Mouse (Mus musculus) CH12.LX (cell line): Measurements from ENCODE around the gene Tnfsf9. TPM values are rescaled to one million over a fixed set of nuclear protein-coding genes. Genes with fewer than 3 reads are reported as not detected.

ENCODE experiments used
- DNase-seq: peaks from one replicate; pipeline ENCODE4 v3.0.0-alpha.2; 2013; ENCODE audit errors: extremely low read depth
- H3K27ac ChIP-seq: 2 replicates; pipeline ENCODE4 v1.5.1; 2012; ENCODE audit warnings: low read depth, mild to moderate bottlenecking, control low read depth, moderate library complexity; ENCODE audit not compliant: insufficient read depth
- H3K27me3 ChIP-seq: replicated peaks from 2 replicates; pipeline ENCODE3; 2012; ENCODE audit warnings: inconsistent platforms
- H3K36me3 ChIP-seq, 2 experiments: replicated peaks in 1 of 2; 2 replicates each; pipeline versions ENCODE3 to v1.6.1; 2012; ENCODE audit warnings: inconsistent platforms in 1 of 2, low read length in 1 of 2, mild to moderate bottlenecking in 1 of 2, mixed read lengths in 1 of 2, moderate library complexity in 1 of 2; ENCODE audit not compliant: control insufficient read depth in 1 of 2, insufficient read depth in 1 of 2
- H3K4me1 ChIP-seq, 2 experiments: 2 replicates each; pipeline ENCODE4 v1.6.1; 2012; ENCODE audit warnings: inconsistent platforms in 1 of 2, moderate library complexity in 1 of 2; ENCODE audit not compliant: insufficient read depth in 2 of 2, control insufficient read depth in 1 of 2
- H3K4me2 ChIP-seq: 2 replicates; pipeline ENCODE4 v1.6.1; 2012; ENCODE audit warnings: low read depth, mild to moderate bottlenecking, control low read depth; ENCODE audit not compliant: poor library complexity, insufficient read depth, severe bottlenecking
- H3K4me3 ChIP-seq, 3 experiments: fragments of 150-350 bp in 1 of 3; sonication (generic) in 1 of 3; replicated peaks in 1 of 3; 2 replicates each; pipeline versions ENCODE3 to v1.5.1; 2011 to 2012; ENCODE audit warnings: low read depth in 2 of 3, low read length in 2 of 3, mild to moderate bottlenecking in 2 of 3, moderate library complexity in 2 of 3, control low read depth in 1 of 3, improper control_type of control experiment in 1 of 3, inconsistent platforms in 1 of 3, mixed read lengths in 1 of 3; ENCODE audit not compliant: poor library complexity in 1 of 3
- H3K79me2 ChIP-seq: replicated peaks from 2 replicates; pipeline ENCODE4 v1.6.1; 2012; ENCODE audit warnings: mild to moderate bottlenecking, moderate library complexity; ENCODE audit not compliant: control insufficient read depth, poor library complexity, insufficient read depth, severe bottlenecking; ENCODE audit errors: extremely low read depth
- H3K9ac ChIP-seq: 2 replicates; pipeline ENCODE4 v1.6.1; 2012; ENCODE audit warnings: low read depth, mild to moderate bottlenecking, control low read depth, moderate library complexity; ENCODE audit not compliant: insufficient read depth
- H3K9me3 ChIP-seq: replicated peaks from 2 replicates; pipeline ENCODE3; 2012; ENCODE audit warnings: low read length, inconsistent platforms, mixed read lengths
- BHLHE40 ChIP-seq: IDR thresholded peaks from 2 replicates; pipeline ENCODE4 v1.6.1; 2011; ENCODE audit warnings: mild to moderate bottlenecking, low read depth, low read length, improper control_type of control experiment
- CHD1 ChIP-seq: IDR thresholded peaks from 2 replicates; pipeline ENCODE4 v1.6.1; 2012; ENCODE audit warnings: low read depth, low read length, improper control_type of control experiment, inconsistent platforms
- CHD2 ChIP-seq: IDR thresholded peaks from 2 replicates; pipeline ENCODE4 v1.6.1; 2011; ENCODE audit warnings: low read length, improper control_type of control experiment
- CTCF ChIP-seq, 2 experiments: IDR thresholded peaks in 1 of 2; conservative IDR thresholded peaks in 1 of 2; 2 replicates each; pipeline ENCODE4 v1.5.1; 2011 to 2012; ENCODE audit warnings: low read depth in 2 of 2, low read length in 2 of 2, improper control_type of control experiment in 1 of 2, inconsistent platforms in 1 of 2, mild to moderate bottlenecking in 1 of 2, moderate library complexity in 1 of 2
- E2F4 ChIP-seq: IDR thresholded peaks from 2 replicates; pipeline ENCODE4 v1.6.1; 2011; ENCODE audit warnings: low read depth, low read length, improper control_type of control experiment; ENCODE audit not compliant: insufficient replicate concordance
- EP300 ChIP-seq: IDR thresholded peaks from 2 replicates; pipeline ENCODE4 v1.6.1; 2011; ENCODE audit warnings: low read length, improper control_type of control experiment
- ETS1 ChIP-seq: conservative IDR thresholded peaks from 2 replicates; pipeline ENCODE4 v1.6.1; 2012; ENCODE audit warnings: low read depth, mild to moderate bottlenecking, inconsistent platforms, low read length, improper control_type of control experiment, moderate library complexity
- GABPA ChIP-seq: IDR thresholded peaks from 2 replicates; pipeline ENCODE4 v1.6.1; 2012; ENCODE audit warnings: low read depth, low read length, improper control_type of control experiment, inconsistent platforms; ENCODE audit not compliant: insufficient replicate concordance
- HCFC1 ChIP-seq: IDR thresholded peaks from 2 replicates; pipeline ENCODE4 v1.6.1; 2012; ENCODE audit warnings: low read depth, mild to moderate bottlenecking, inconsistent platforms, low read length, improper control_type of control experiment
- JUND ChIP-seq: conservative IDR thresholded peaks from 2 replicates; pipeline ENCODE4 v1.6.1; 2011; ENCODE audit warnings: low read depth, low read length, improper control_type of control experiment
- KAT2A ChIP-seq: IDR thresholded peaks from 2 replicates; pipeline ENCODE4 v1.6.1; 2012; ENCODE audit warnings: low read length, improper control_type of control experiment, inconsistent platforms; ENCODE audit not compliant: insufficient replicate concordance
- MAX ChIP-seq: IDR thresholded peaks from 2 replicates; pipeline ENCODE4 v1.6.1; 2011; ENCODE audit warnings: low read length, improper control_type of control experiment
- MAZ ChIP-seq: IDR thresholded peaks from 2 replicates; pipeline ENCODE4 v1.6.1; 2012; ENCODE audit warnings: low read depth, mild to moderate bottlenecking, inconsistent platforms, low read length, improper control_type of control experiment, moderate library complexity
- MEF2A ChIP-seq: IDR thresholded peaks from 2 replicates; pipeline ENCODE4 v1.6.1; 2014; ENCODE audit warnings: low read depth, mild to moderate bottlenecking, inconsistent platforms, low read length, improper control_type of control experiment, borderline replicate concordance
- MYC ChIP-seq: IDR thresholded peaks from 2 replicates; pipeline ENCODE4 v1.6.1; 2011; ENCODE audit warnings: low read depth, mild to moderate bottlenecking, improper control_type of control experiment, low read length
- NELFE ChIP-seq: IDR thresholded peaks from 2 replicates; pipeline ENCODE4 v1.6.1; 2011; ENCODE audit warnings: low read depth, low read length, improper control_type of control experiment
- NRF1 ChIP-seq: IDR thresholded peaks from 2 replicates; pipeline ENCODE4 v1.6.1; 2014; ENCODE audit warnings: low read depth, mild to moderate bottlenecking, inconsistent platforms, low read length, improper control_type of control experiment, moderate library complexity
- PAX5 ChIP-seq: IDR thresholded peaks from 2 replicates; pipeline ENCODE4 v1.6.1; 2012; ENCODE audit warnings: low read length, inconsistent platforms, mixed read lengths
- POLR2AphosphoS2 ChIP-seq: IDR thresholded peaks from 2 replicates; pipeline ENCODE4 v1.6.1; 2011; ENCODE audit warnings: low read depth, low read length, improper control_type of control experiment
- RAD21 ChIP-seq: IDR thresholded peaks from 2 replicates; pipeline ENCODE4 v1.6.1; 2011; ENCODE audit warnings: low read depth, mild to moderate bottlenecking, low read length, improper control_type of control experiment, moderate library complexity
- RCOR1 ChIP-seq: conservative IDR thresholded peaks from 2 replicates; pipeline ENCODE4 v1.6.1; 2012; ENCODE audit warnings: low read depth, mild to moderate bottlenecking, inconsistent platforms, low read length, improper control_type of control experiment
- SIN3A ChIP-seq: IDR thresholded peaks from 2 replicates; pipeline ENCODE4 v1.6.1; 2012; ENCODE audit warnings: low read length, improper control_type of control experiment, inconsistent platforms
- SMC3 ChIP-seq: IDR thresholded peaks from 2 replicates; pipeline ENCODE4 v1.6.1; 2011; ENCODE audit warnings: low read depth, low read length, improper control_type of control experiment
- TBP ChIP-seq: conservative IDR thresholded peaks from 2 replicates; pipeline ENCODE4 v1.6.1; 2011; ENCODE audit warnings: low read depth, low read length, improper control_type of control experiment
- UBTF ChIP-seq: IDR thresholded peaks from 2 replicates; pipeline ENCODE4 v1.6.1; 2012; ENCODE audit warnings: low read depth, mild to moderate bottlenecking, inconsistent platforms, low read length, improper control_type of control experiment, moderate library complexity
- USF1 ChIP-seq: IDR thresholded peaks from 2 replicates; pipeline ENCODE4 v1.6.1; 2014; ENCODE audit warnings: low read depth, mild to moderate bottlenecking, inconsistent platforms, low read length, improper control_type of control experiment
- ZC3H11A ChIP-seq: IDR thresholded peaks from 2 replicates; pipeline ENCODE4 v1.6.1; 2012; ENCODE audit warnings: low read depth, mild to moderate bottlenecking, inconsistent platforms, low read length, improper control_type of control experiment
- ZMIZ1 ChIP-seq: IDR thresholded peaks from 2 replicates; pipeline ENCODE4 v1.6.1; 2012; ENCODE audit warnings: low read depth, mild to moderate bottlenecking, inconsistent platforms, low read length, improper control_type of control experiment
- ZNF384 ChIP-seq: IDR thresholded peaks from 2 replicates; pipeline ENCODE4 v1.6.1; 2012; ENCODE audit warnings: low read depth, low read length, improper control_type of control experiment, inconsistent platforms
- dilution Hi-C: fragments of 300-500 bp; cut with MboI; formaldehyde crosslinking; loops from 2 replicates; pipeline ENCODE4 v1.14.3; 2020; ENCODE audit warnings: low sequenced_read_pairs; ENCODE audit not compliant: extremely low pct_unique_long_range_greater_than_20kb, extremely low pct_ligation_motif_present
- in situ Hi-C: fragments of 300-500 bp; cut with MboI; formaldehyde crosslinking; loops from 3 replicates; pipeline ENCODE4 v1.14.3; 2019; ENCODE audit warnings: low sequenced_read_pairs, low pct_ligation_motif_present, low pct_unique_long_range_greater_than_20kb, mixed read lengths
- polyA plus RNA-seq: library from polyadenylated mRNA; unstranded; fragments of >175 nt; gene quantifications from 2 replicates; pipeline ENCODE4 v1.2.1, GENCODE M21; 2012; ENCODE audit warnings: low read depth; ENCODE audit not compliant: insufficient read length
- total RNA-seq, 2 experiments: library from RNA; depleted of rRNA; stranded (reverse); fragments of 300-350 nt in 1 of 2; fragments of >200 nt in 1 of 2; gene quantifications; 2 replicates each; pipeline ENCODE4 v1.2.3; 2012 to 2014

Tnfsf9 gene
- total and polyA plus RNA-seq, 3 experiments, result 123 to 321 (median 137) TPM

DNA sequence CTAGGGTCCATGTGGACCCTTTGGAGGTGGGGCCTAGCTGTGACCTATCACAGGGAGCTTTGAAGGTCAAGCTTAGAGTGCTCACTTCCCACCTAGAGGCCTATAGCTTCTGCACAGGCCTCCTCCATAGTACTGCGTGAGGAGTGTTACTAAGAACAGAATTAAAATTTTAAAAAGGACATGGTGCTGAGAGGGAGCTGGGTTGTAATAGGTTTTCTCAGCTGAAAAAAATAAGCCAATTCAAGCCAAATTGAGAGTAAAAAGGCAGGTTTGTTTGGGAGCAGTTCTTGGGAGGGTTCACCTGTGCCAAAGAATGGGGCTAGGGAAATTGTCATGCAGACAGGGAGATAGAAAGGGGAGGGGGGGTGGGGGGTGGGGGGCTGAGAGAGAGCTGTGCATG lies 40.0 kb downstream of the Tnfsf9 start:
- H3K4me2 ChIP-seq, result peak overlapping the region; percentile 58
- H3K4me1 ChIP-seq, result peaks cover 27 to 51% of the 10 kb centered on the region in 2 experiments
- H3K36me3 ChIP-seq, result peaks cover 48 to 79% of the 10 kb centered on the region in 2 experiments
- 0 out of 2 replicates have a peak, but pooled peaks have one; percentile 5 for TF ChIP-seq MAZ
- 0 out of 2 replicates have a peak, but pooled peaks have one; percentile 17 for TF ChIP-seq MYC
- peak; percentile 53; the same call in 1 of the 2 replicates for TF ChIP-seq SIN3A
- TF ChIP-seq CHD1, result peak; percentile 92
- peak; percentile 20; the same call in 1 of the 2 replicates for TF ChIP-seq HCFC1
- TF ChIP-seq ZNF384, result no peak
- no peak for TF ChIP-seq UBTF
- TF ChIP-seq RCOR1, result 0 out of 2 replicates have a peak, but pooled peaks have one; percentile 25
- 0 out of 2 replicates have a peak, but pooled peaks have one; percentile 45 for TF ChIP-seq CHD2
- H3K27me3 ChIP-seq, result no peaks in the 10 kb centered on the region
- peak overlapping the region; percentile 10 to 90 (median 36) for H3K4me3 ChIP-seq
- peak overlapping the region; percentile 99; the same call in 1 of the 2 replicates for H3K9ac ChIP-seq
- no peak for DNase-seq
- H3K79me2 ChIP-seq, result peaks cover 56% of the 10 kb centered on the region
- no peaks in the 10 kb centered on the region for H3K9me3 ChIP-seq
- peak overlapping the region; percentile 98 for H3K27ac ChIP-seq
- dilution Hi-C loops, result no loop called here
- in situ Hi-C loops, result no loop called here

DNA sequence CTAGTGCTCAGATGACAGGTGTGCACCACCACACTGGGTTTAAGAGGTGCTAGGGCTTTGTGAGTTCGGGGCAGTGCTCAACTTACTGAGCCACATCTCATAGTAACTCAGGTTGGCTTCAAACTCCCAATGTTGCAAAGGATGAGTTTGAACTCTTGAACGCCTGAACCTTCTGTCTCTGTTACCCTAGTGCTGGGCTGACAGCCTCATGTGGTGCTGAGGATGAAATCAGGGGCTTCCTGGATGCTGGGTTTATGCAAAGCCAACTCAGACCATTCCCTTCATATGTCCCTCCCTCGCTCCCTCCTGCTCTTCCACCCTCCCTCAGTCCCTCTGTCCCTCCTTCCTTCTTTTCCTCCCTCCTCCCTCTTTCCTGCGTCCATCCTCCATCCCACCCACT lies 43.2 kb downstream of the Tnfsf9 start:
- H3K9ac ChIP-seq, result peak overlapping the region; percentile 99
- H3K4me1 ChIP-seq, result peaks cover 22 to 34% of the 10 kb centered on the region in 2 experiments
- dilution Hi-C loops, result no loop called here
- H3K27me3 ChIP-seq, result no peaks in the 10 kb centered on the region
- peak overlapping the region; percentile 95 for H3K27ac ChIP-seq
- in situ Hi-C loops, result no loop called here
- H3K36me3 ChIP-seq, result peaks cover 37 to 52% of the 10 kb centered on the region in 2 experiments
- peak overlapping the region; percentile 96; the same call in 1 of the 2 replicates for H3K4me2 ChIP-seq
- H3K4me3 ChIP-seq, result peak overlapping the region; percentile 85 to 90 (median 85)
- H3K79me2 ChIP-seq, result peaks cover 53% of the 10 kb centered on the region
- DNase-seq, result no peak
- peaks cover 19% of the 10 kb centered on the region for H3K9me3 ChIP-seq
- no peak for TF ChIP-seq MYC
- no peak for TF ChIP-seq USF1
- TF ChIP-seq SIN3A, result peak; percentile 27; the same call in 1 of the 2 replicates
- 0 out of 2 replicates have a peak, but pooled peaks have one; percentile 13 for TF ChIP-seq HCFC1
- 0 out of 2 replicates have a peak, but pooled peaks have one; percentile 18 for TF ChIP-seq RCOR1
- TF ChIP-seq SMC3, result 0 out of 2 replicates have a peak, but pooled peaks have one; percentile 6
- TF ChIP-seq NRF1, result no peak
- no peak for TF ChIP-seq EP300
- peak; percentile 25; the same call in 1 of the 2 replicates for TF ChIP-seq MEF2A
- TF ChIP-seq JUND, result no peak
- TF ChIP-seq ETS1, result peak; percentile 39; the same call in 1 of the 2 replicates
- peak; percentile 16; the same call in 1 of the 2 replicates for TF ChIP-seq UBTF
- TF ChIP-seq ZMIZ1, result peak; percentile 89
- no peak for TF ChIP-seq ZC3H11A
- TF ChIP-seq BHLHE40, result no peak
- no peak for TF ChIP-seq GABPA
- no peak for TF ChIP-seq CTCF (conservative IDR thresholded peaks at IDR 0.05 in 1 of 2, IDR thresholded peaks at IDR 0.05 in 1 of 2; ENCODE audit: low read depth in 2 of 2, low read length in 2 of 2)
- TF ChIP-seq CHD1, result 0 out of 2 replicates have a peak, but pooled peaks have one; percentile 63
- TF ChIP-seq RAD21, result no peak
- TF ChIP-seq PAX5, result no peak
- peak; percentile 70 for TF ChIP-seq NELFE
- no peak for TF ChIP-seq E2F4
- 0 out of 2 replicates have a peak, but pooled peaks have one; percentile 52 for TF ChIP-seq KAT2A
- TF ChIP-seq MAZ, result peak; percentile 68; the same call in 1 of the 2 replicates
- TF ChIP-seq POLR2AphosphoS2, result peak; percentile 95
- peak; percentile 46; the same call in 1 of the 2 replicates for TF ChIP-seq MAX
- TF ChIP-seq CHD2, result no peak
- peak; percentile 78 for TF ChIP-seq TBP
- no peak for TF ChIP-seq ZNF384
